Mouse (Mus musculus): ENCODE data around the gene Ablim2. TPM values are rescaled to one million over a fixed set of nuclear protein-coding genes. Genes with fewer than 3 reads are reported as not detected.

The Ablim2 gene
- polyA plus RNA-seq, 1 experiment from 2014 or later, result 32.6 TPM

- peak overlapping the region; percentile 83 for H3K4me2 ChIP-seq
- H3K36me3 ChIP-seq, result no peaks in the 10 kb centered on the region
- peak overlapping the region; percentile 88 for H3K4me3 ChIP-seq
- WGBS, result under 1% methylated on average over 21 of the region's 21 CpGs
- H3K9me3 ChIP-seq, result no peaks in the 10 kb centered on the region
- H3K4me1 ChIP-seq (replicated peaks), result peaks cover 51% of the 10 kb centered on the region
- ATAC-seq (ENCODE audit: low FRiP score, low read depth), result peak; percentile 39
- peak overlapping the region; percentile 93 for H3K9ac ChIP-seq
- H3K27ac ChIP-seq (replicated peaks), result peak overlapping the region; percentile 84
- H3K27me3 ChIP-seq, result no peaks in the 10 kb centered on the region
These were observed 136.2 kb downstream of the Ablim2 start for GRCm38 (mm10) chr5:35893805-35894260.

- no peaks in the 10 kb centered on the region for H3K36me3 ChIP-seq
- H3K4me2 ChIP-seq, result peak overlapping the region; percentile 83
- H3K27ac ChIP-seq (replicated peaks), result peak overlapping the region; percentile 84
- H3K4me1 ChIP-seq (replicated peaks), result peaks cover 55% of the 10 kb centered on the region
- peak overlapping the region; percentile 88 for H3K4me3 ChIP-seq
- WGBS, result 3% methylated on average over 30 of the region's 30 CpGs
- no peaks in the 10 kb centered on the region for H3K27me3 ChIP-seq
- ATAC-seq (ENCODE audit: low FRiP score, low read depth), result no peak
- peak overlapping the region; percentile 93 for H3K9ac ChIP-seq
- H3K9me3 ChIP-seq, result no peaks in the 10 kb centered on the region
These were observed 136.8 kb downstream of the Ablim2 start for GRCm38 (mm10) chr5:35894295-35895047.

GRCm38 (mm10) chr5:35895926-35896325 is 138.2 kb downstream of the Ablim2 start:
- ATAC-seq (ENCODE audit: low FRiP score, low read depth), result no peak
- Histone ChIP-seq H3K9me3 (no peaks in the 10 kb centered on the region), H3K36me3 (no peaks in the 10 kb centered on the region), H3K9ac (no peak overlapping the region), H3K4me1 (replicated peaks) (peaks cover 68% of the 10 kb centered on the region), H3K27me3 (no peaks in the 10 kb centered on the region), H3K4me2 (peak overlapping the region; percentile 83), H3K27ac (replicated peaks) (no peak overlapping the region), H3K4me3 (no peak overlapping the region)
- WGBS, result 75% methylated on average over 4 of the region's 4 CpGs

- 52% methylated on average over 4 of the region's 4 CpGs for WGBS
- no peak for ATAC-seq (ENCODE audit: low FRiP score, low read depth)
- Histone ChIP-seq H3K27me3 (no peaks in the 10 kb centered on the region), H3K36me3 (no peaks in the 10 kb centered on the region), H3K27ac (replicated peaks) (0 out of 2 replicates have a peak overlapping the region, but pooled peaks have one; percentile 9), H3K9ac (no peak overlapping the region), H3K4me1 (replicated peaks) (peaks cover 74% of the 10 kb centered on the region), H3K4me3 (no peak overlapping the region), H3K9me3 (no peaks in the 10 kb centered on the region), H3K4me2 (peak overlapping the region; percentile 83)
These were observed 138.9 kb downstream of the Ablim2 start for GRCm38 (mm10) chr5:35896556-35896955.

- Histone ChIP-seq H3K27ac (replicated peaks) (0 out of 2 replicates have a peak overlapping the region, but pooled peaks have one; percentile 9), H3K36me3 (no peaks in the 10 kb centered on the region), H3K9ac (no peak overlapping the region), H3K27me3 (no peaks in the 10 kb centered on the region), H3K4me2 (peak overlapping the region; percentile 83), H3K4me3 (no peak overlapping the region), H3K9me3 (no peaks in the 10 kb centered on the region), H3K4me1 (replicated peaks) (peaks cover 74% of the 10 kb centered on the region)
- WGBS, result 59% methylated on average over 4 of the region's 4 CpGs
- no peak for ATAC-seq (ENCODE audit: low FRiP score, low read depth)
These were observed 139.5 kb downstream of the Ablim2 start for GRCm38 (mm10) chr5:35897147-35897546.

DNA sequence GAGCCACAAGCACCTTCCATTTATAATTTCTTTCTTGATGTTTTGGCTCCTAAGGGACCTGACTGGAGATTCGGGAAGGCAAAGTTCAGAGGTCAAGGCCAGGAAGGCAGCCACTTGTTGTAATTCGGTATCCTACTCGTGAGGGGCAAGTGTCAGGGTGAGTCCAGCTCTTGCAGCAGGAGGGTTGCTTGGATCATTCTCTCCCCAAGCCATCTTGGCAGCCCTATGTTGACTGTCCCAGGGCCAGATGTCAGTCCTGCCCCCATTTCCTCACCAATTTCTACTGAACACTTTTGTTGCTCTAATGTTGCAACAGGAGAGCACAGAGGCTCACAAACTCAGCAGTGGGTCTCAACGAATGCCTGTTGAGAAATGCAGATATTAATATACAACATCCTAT is 140.4 kb downstream of the Ablim2 start:
- WGBS, result 67% methylated on average over 4 of the region's 4 CpGs
- Histone ChIP-seq H3K4me3 (no peak overlapping the region), H3K36me3 (no peaks in the 10 kb centered on the region), H3K4me1 (replicated peaks) (peaks cover 72% of the 10 kb centered on the region), H3K4me2 (no peak overlapping the region), H3K9ac (no peak overlapping the region), H3K27me3 (no peaks in the 10 kb centered on the region), H3K9me3 (no peaks in the 10 kb centered on the region), H3K27ac (replicated peaks) (no peak overlapping the region)
- no peak for ATAC-seq (ENCODE audit: low FRiP score, low read depth)

- H3K4me2 ChIP-seq, result no peak overlapping the region
- H3K27ac ChIP-seq (replicated peaks), result no peak overlapping the region; the same call in 1 of the 2 replicates
- no peaks in the 10 kb centered on the region for H3K27me3 ChIP-seq
- no peak for ATAC-seq (ENCODE audit: low FRiP score, low read depth)
- H3K4me3 ChIP-seq, result no peak overlapping the region
- H3K4me1 ChIP-seq (replicated peaks), result peaks cover 80% of the 10 kb centered on the region
- H3K36me3 ChIP-seq, result no peaks in the 10 kb centered on the region
- no peak overlapping the region for H3K9ac ChIP-seq
- WGBS, result 79% methylated on average over 3 of the region's 3 CpGs
- H3K9me3 ChIP-seq, result no peaks in the 10 kb centered on the region
These were observed 141.3 kb downstream of the Ablim2 start for GRCm38 (mm10) chr5:35898994-35899393.

DNA sequence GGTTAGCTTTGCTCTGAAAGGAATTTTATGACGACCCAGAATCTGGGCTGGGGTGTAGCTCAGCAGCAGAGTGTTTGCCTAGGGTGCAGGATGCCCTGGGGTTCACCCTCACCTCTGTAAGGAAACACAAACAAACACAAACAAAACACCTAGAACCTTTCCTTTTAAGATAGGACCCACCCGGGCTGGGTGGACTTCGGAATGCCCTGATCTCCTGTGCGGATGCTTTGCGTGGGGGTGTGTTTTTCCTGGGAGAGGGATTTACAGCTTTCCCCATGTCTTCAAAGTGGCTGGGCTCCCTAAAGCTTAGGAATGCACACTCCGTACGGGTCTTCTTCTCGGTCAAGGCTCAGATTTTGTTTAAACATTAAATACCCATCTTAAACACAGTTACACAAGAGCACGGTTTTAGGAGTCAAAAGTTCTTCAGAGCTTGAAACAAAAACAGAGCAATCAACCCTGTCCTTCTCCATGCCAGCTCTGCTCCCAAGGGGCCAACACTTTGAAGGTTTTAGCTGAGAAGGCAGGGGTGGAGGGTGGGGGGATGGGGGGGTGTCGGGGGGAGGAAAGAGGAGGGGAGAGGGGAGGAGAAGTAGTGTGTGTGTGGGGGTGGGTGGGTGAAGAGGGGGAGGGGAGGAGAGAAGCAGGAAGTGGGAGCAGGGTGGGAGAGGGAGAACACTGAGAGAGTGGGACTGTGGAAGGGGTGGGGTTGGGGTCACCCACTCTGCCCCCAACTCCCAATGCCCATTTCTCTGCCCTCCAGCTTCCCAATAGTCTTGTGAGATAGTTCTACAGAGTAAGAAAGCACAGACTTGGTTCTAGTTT is 142.9 kb downstream of the Ablim2 start:
- ATAC-seq (ENCODE audit: low FRiP score, low read depth), result no peak
- Histone ChIP-seq H3K27ac (replicated peaks) (no peak overlapping the region), H3K4me2 (0 out of 2 replicates have a peak overlapping the region, but pooled peaks have one; percentile 33), H3K4me1 (replicated peaks) (peaks cover 82% of the 10 kb centered on the region), H3K27me3 (no peaks in the 10 kb centered on the region), H3K9me3 (no peaks in the 10 kb centered on the region), H3K4me3 (no peak overlapping the region), H3K36me3 (no peaks in the 10 kb centered on the region), H3K9ac (no peak overlapping the region)
- 28% methylated on average over 10 of the region's 10 CpGs for WGBS

DNA sequence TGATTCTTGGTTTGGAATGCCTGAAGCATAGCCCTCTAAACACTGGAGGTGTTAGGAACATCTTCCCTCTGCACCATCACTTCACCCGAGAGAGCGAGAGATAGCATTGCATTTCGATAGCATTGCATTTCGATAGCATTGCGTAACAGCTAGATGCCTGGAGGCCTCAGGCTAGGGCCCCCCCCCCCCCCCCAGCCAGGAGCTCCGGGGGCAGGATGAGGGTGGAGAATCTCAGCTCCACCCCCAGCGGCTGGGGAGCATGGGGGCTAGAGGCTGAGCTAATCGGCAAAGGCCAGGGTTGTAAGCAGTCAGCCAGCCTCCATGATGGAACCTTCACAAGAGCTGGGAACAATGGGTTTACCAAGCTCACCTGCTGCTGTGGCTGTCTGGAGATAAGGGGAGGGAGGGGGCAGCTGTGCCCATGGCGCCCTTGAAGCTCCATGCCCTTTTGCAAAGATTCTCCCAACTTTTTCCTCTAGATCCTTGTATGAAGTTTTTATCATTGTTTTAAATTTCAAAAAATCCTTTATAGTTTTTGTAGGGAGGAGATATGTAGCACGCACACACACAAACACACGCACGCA is 143.6 kb downstream of the Ablim2 start:
- H3K9me3 ChIP-seq, result no peaks in the 10 kb centered on the region
- peaks cover 80% of the 10 kb centered on the region for H3K4me1 ChIP-seq (replicated peaks)
- WGBS, result 43% methylated on average over 11 of the region's 12 CpGs
- H3K4me3 ChIP-seq, result no peak overlapping the region
- H3K36me3 ChIP-seq, result no peaks in the 10 kb centered on the region
- H3K9ac ChIP-seq, result no peak overlapping the region
- H3K27ac ChIP-seq (replicated peaks), result peak overlapping the region; percentile 38; the same call in 1 of the 2 replicates
- H3K27me3 ChIP-seq, result no peaks in the 10 kb centered on the region
- H3K4me2 ChIP-seq, result 0 out of 2 replicates have a peak overlapping the region, but pooled peaks have one; percentile 33
- ATAC-seq (ENCODE audit: low FRiP score, low read depth), result no peak

- ATAC-seq (ENCODE audit: low FRiP score, low read depth), result no peak
- H3K4me1 ChIP-seq (replicated peaks), result peaks cover 81% of the 10 kb centered on the region
- H3K36me3 ChIP-seq, result no peaks in the 10 kb centered on the region
- no peak overlapping the region for H3K27ac ChIP-seq (replicated peaks)
- H3K9ac ChIP-seq, result no peak overlapping the region
- H3K4me2 ChIP-seq, result no peak overlapping the region
- H3K27me3 ChIP-seq, result no peaks in the 10 kb centered on the region
- H3K9me3 ChIP-seq, result no peaks in the 10 kb centered on the region
- 68% methylated on average over 8 of the region's 8 CpGs for WGBS
- H3K4me3 ChIP-seq, result no peak overlapping the region
These were observed 145.8 kb downstream of the Ablim2 start for GRCm38 (mm10) chr5:35903456-35903855.

DNA sequence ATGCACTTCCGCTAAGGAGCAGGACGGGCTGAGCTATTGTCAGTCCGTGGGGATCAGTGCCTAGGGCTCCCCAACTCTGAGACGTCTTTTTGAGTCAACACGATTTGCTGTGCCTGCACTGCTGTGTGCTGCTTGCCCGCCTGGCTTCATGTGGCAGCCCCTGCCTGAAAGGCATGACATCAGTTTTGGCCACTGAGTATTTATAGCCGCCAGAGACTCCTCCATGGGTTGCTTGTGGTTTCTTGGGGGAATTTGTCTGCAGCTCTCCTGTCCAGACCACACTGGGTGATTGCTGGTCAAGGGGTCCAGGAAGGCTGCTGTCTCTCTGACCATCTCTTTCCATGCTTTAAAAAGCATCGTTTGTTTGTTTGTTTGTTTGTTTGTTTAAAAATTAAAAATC is 147.6 kb downstream of the Ablim2 start:
- no peak for ATAC-seq (ENCODE audit: low FRiP score, low read depth)

DNA sequence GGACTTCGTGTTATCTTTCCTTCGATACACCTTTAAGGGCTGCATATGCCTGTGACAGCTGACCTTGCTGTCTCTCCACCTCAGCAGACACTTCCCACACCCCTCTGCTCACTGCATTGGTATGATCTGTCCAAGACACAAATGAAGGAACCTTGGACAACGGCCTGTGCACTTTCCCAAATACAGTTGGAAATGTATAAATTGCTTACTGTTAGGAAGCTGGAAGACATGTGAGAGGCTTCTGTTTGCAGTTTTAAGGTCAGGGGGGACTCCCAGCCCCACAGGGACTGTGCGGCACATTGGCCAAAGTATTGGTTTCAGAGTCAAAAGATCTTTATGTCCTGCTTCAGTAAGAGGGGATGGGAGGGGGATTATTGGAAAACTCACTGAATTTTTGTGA is 149.4 kb downstream of the Ablim2 start:
- ATAC-seq (ENCODE audit: low FRiP score, low read depth), result no peak
- Histone ChIP-seq H3K9ac (no peak overlapping the region), H3K27ac (replicated peaks) (no peak overlapping the region), H3K36me3 (no peaks in the 10 kb centered on the region), H3K4me2 (no peak overlapping the region), H3K9me3 (no peaks in the 10 kb centered on the region), H3K27me3 (no peaks in the 10 kb centered on the region), H3K4me3 (no peak overlapping the region), H3K4me1 (replicated peaks) (peaks cover 73% of the 10 kb centered on the region)
- WGBS, result 68% methylated on average over 4 of the region's 4 CpGs

More for the DNA sequence above, 147.6 kb downstream of the Ablim2 start:
- H3K9me3 ChIP-seq, result no peaks in the 10 kb centered on the region
- H3K4me2 ChIP-seq, result no peak overlapping the region
- no peaks in the 10 kb centered on the region for H3K27me3 ChIP-seq
- no peak overlapping the region for H3K9ac ChIP-seq
- WGBS, result 39% methylated on average over 8 of the region's 8 CpGs
- no peaks in the 10 kb centered on the region for H3K36me3 ChIP-seq
- H3K4me3 ChIP-seq, result no peak overlapping the region
- no peak overlapping the region; the same call in 1 of the 2 replicates for H3K27ac ChIP-seq (replicated peaks)
- H3K4me1 ChIP-seq (replicated peaks), result peaks cover 84% of the 10 kb centered on the region
